Mouse (Mus musculus) hindbrain, embryonic 14.5 days (tissue): ENCODE results near the gene Ube2c. TPM values are rescaled to one million over a fixed set of nuclear protein-coding genes. Genes with fewer than 3 reads are reported as not detected.

Source experiments
- ATAC-seq: fragments of 200-750 bp; cut with Nextera tagmentation; 2 replicates; pipeline ENCODE4 v1.8.0; 2017; ENCODE audit warnings: moderate number of reproducible peaks, mild to moderate bottlenecking, moderate TSS enrichment, moderate library complexity; ENCODE audit not compliant: low FRiP score
- DNase-seq: peaks from one replicate; pipeline ENCODE4 v3.0.0-alpha.2; 2015; ENCODE audit warnings: low spot score
- H3K27ac ChIP-seq: fragments of 300-500 bp; sonication (generic); 2 replicates; pipeline ENCODE4 v1.5.1; 2014; ENCODE audit warnings: mild to moderate bottlenecking, moderate library complexity
- H3K27me3 ChIP-seq: fragments of 300-500 bp; sonication (generic); 2 replicates; pipeline ENCODE4 v1.6.1; 2014; ENCODE audit warnings: mild to moderate bottlenecking, low read length, mixed read lengths; ENCODE audit not compliant: control insufficient read depth, insufficient read depth
- H3K36me3 ChIP-seq: fragments of 300-500 bp; sonication (generic); replicated peaks from 2 replicates; pipeline ENCODE4 v1.6.1; 2014; ENCODE audit not compliant: control insufficient read depth, insufficient read depth
- H3K4me1 ChIP-seq: fragments of 300-500 bp; sonication (generic); replicated peaks from 2 replicates; pipeline ENCODE4 v1.6.1; 2014; ENCODE audit warnings: antibody characterized with exemption, low read length, mixed read lengths; ENCODE audit not compliant: control insufficient read depth, insufficient read depth
- H3K4me2 ChIP-seq: fragments of 300-500 bp; sonication (generic); replicated peaks from 2 replicates; pipeline ENCODE4 v1.6.1; 2014; ENCODE audit warnings: mild to moderate bottlenecking, moderate library complexity
- H3K4me3 ChIP-seq: fragments of 300-500 bp; sonication (generic); replicated peaks from 2 replicates; pipeline ENCODE4 v1.5.1; 2014; ENCODE audit warnings: mild to moderate bottlenecking, low read length
- H3K9ac ChIP-seq: fragments of 300-500 bp; sonication (generic); 2 replicates; pipeline ENCODE4 v1.6.1; 2014
- H3K9me3 ChIP-seq: fragments of 300-500 bp; sonication (generic); 2 replicates; pipeline ENCODE4 v1.6.1; 2016; ENCODE audit warnings: low read length; ENCODE audit not compliant: control insufficient read depth
- WGBS: fragments of 180-500 bp; shearing (Covaris S2); extraction: QIAGEN DNeasy Blood & Tissue Kit; methylation state at CpG from one replicate; pipeline ENCODE4 v1.1.7; 2014; 5-methylcytosine and 5-hydroxymethylcytosine counted together
- polyA plus RNA-seq: library from polyadenylated mRNA; unstranded; fragments of >200 nt; fragmentation: Nextera tagmentation; extraction: Ambion mirVana; gene quantifications from 2 replicates; pipeline ENCODE4 v1.2.1, GENCODE M21; 2014

The Ube2c gene
- polyA plus RNA-seq, 1 experiment from 2014 or later = 59.4 TPM

DNA sequence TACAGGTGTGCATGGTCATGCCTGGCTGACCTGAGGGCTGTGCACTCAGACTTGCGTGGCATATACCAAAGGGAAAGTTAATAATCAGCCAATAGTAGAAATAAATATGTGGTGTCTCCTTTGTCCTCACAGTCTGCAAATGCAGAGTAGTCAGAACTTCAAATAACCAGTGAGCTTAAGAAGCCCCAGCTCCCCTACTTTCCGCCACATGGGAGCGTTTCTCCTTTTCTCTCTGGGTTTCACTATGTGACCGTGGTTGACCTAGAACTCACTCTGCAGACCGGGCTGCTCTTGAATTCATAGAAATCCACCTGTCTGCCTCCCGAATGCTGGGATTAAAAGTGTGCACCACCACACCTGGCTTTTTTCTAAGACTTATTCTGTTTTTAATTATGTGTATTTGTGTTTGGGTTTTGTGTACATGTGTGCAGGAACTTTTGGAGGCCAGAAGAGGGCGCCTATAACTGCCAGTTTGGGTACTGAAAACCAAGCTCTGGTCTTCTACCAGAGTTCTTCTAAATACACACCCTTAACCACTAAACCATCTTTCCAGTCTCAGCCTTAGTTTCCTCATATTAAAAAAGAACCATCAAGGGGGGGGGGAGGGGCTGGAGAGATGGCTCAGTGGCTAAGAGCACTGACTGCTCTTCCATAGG, 14.4 kb downstream of the Ube2c start:
- no peak for DNase-seq
- WGBS = 81% methylated on average over 7 of the region's 7 CpGs
- H3K4me2 ChIP-seq = no peak overlapping the region
- H3K9ac ChIP-seq = no peak overlapping the region
- ATAC-seq = no peak
- H3K36me3 ChIP-seq = peaks cover 4% of the 10 kb centered on the region; the same call in 1 of the 2 replicates
- no peak overlapping the region for H3K27ac ChIP-seq
- H3K4me1 ChIP-seq = peaks cover 7% of the 10 kb centered on the region; the same call in 1 of the 2 replicates
- H3K27me3 ChIP-seq = no peaks in the 10 kb centered on the region
- no peak overlapping the region for H3K4me3 ChIP-seq
- H3K9me3 ChIP-seq = no peaks in the 10 kb centered on the region

DNA sequence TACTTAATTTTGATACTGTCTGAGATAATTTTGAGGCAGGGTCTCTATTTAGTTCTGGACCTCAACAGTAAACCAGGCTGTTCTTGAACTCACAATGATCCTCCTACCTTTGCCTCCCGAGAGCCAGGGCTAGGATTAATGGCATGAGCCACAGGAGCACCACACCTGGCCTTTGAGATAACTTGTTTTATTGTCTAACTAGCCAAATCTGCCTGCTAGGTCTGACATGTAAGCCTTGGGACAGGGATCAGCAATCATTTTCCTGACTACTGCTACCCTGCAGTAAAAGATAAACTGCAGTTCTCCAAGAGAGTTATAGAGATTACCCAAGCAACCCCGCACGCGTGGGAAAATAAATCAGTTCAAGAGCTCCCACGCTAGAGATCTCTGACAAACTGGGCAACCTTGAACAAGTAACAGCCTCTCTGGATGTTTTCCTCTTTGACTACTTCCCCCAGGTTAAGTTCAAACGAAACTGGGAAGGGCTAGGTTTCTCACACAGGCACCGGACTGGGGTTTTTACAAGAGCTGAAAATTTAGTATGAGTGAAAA, 15.2 kb downstream of the Ube2c start:
- peak overlapping the region; percentile 89 for H3K4me2 ChIP-seq
- H3K4me3 ChIP-seq = peak overlapping the region; percentile 62
- no peak for DNase-seq
- peaks cover 11% of the 10 kb centered on the region; the same call in 1 of the 2 replicates for H3K36me3 ChIP-seq
- WGBS = 19% methylated on average over 7 of the region's 7 CpGs
- H3K27me3 ChIP-seq = no peaks in the 10 kb centered on the region
- 0 out of 2 replicates have a peak overlapping the region, but pooled peaks have one; percentile 44 for H3K27ac ChIP-seq
- H3K9ac ChIP-seq = peak overlapping the region; percentile 78
- no peak for ATAC-seq
- peaks cover 7% of the 10 kb centered on the region; the same call in 1 of the 2 replicates for H3K4me1 ChIP-seq
- no peaks in the 10 kb centered on the region for H3K9me3 ChIP-seq

DNA sequence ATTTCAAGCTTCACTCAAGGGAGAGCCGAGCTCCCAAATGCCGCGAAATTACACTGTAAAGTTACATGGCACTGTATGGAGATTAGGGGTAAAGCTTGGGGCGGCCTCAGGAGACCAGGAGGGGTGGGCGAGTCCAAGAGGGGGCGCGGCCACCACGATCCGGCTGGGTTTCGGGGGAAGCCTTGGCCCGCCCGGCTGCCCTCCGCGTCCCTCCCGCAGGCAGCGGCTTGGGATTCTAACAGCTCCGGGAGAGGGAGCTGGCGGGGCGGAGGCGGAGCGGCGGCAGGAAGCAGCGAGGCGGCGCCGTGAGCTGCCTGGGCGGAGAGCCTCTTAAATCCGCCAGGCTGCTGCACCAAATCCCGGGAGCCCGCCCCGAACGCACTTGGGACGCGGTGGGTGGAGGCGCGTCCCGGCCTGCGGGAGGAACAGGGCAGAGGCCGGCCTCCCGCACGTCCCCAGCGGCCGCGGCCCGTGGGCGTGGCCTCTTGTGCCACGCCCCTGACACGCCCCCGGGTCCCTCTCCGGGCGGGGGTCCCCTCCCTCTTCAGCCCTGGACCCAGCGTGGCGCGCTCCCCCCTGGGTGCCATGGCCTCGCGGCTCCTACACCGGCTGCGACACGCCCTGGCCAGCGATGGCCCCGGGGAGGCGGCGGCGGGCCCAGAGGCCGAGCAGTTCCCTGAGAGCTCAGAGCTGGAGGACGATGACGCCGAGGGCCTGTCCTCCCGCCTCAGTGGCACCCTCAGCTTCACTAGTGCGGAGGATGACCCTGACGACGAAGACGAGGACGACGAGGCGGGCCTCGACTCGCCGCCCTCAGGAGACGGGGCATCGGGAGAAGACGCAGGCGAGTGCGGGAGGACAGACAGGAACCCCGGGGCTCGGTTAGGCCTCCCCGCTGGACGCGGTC, 16.0 kb downstream of the Ube2c start, which contains the start of gene Snx21:
Gene Snx21 (plus strand): TSS at position 343 of the 907 bp plus-strand sequence.
- ATAC-seq (peak; percentile 89), DNase-seq (peak; percentile 77)
- peak within 1 kb of the TSS; percentile 44 for H3K27ac ChIP-seq
- WGBS = under 1% methylated on average over 60 of the region's 89 CpGs
- H3K4me1 ChIP-seq = peaks cover 7% of the 10 kb centered on the region; the same call in 1 of the 2 replicates
- peaks cover 17% of the 10 kb centered on the region for H3K36me3 ChIP-seq
- no peaks in the 10 kb centered on the region for H3K27me3 ChIP-seq
- H3K4me3 ChIP-seq = peak within 1 kb of the TSS; percentile 62
- H3K9me3 ChIP-seq = no peaks in the 10 kb centered on the region
- H3K9ac ChIP-seq = peak within 1 kb of the TSS; percentile 78
- H3K4me2 ChIP-seq = peak within 1 kb of the TSS; percentile 89

DNA sequence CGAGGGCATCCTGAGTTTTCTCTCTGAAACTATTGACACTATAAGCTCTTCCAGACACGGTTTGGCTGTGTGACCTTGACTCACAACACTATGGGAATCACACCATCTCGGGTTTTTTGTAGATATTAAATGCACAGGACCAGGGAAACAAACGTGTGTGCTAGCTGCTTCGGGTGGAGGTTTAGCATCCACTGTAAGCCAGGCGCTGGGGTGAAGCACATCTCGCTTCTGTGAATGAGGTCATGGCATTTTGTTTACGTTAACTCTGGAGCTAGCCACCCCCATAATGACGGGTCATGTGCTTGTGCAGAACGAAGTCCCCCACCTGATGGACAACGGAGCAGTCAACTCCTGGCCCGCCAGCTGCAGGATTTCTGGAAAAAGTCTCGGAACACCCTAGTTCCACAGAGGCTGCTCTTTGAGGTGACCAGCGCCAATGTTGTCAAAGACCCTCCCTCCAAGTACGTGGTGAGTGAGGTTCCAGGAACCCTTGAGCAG, 16.7 kb downstream of the Ube2c start:
- Histone ChIP-seq H3K4me1 (peaks cover 7% of the 10 kb centered on the region; the same call in 1 of the 2 replicates), H3K4me3 (peak overlapping the region; percentile 62)
- peak; percentile 52 for DNase-seq

DNA sequence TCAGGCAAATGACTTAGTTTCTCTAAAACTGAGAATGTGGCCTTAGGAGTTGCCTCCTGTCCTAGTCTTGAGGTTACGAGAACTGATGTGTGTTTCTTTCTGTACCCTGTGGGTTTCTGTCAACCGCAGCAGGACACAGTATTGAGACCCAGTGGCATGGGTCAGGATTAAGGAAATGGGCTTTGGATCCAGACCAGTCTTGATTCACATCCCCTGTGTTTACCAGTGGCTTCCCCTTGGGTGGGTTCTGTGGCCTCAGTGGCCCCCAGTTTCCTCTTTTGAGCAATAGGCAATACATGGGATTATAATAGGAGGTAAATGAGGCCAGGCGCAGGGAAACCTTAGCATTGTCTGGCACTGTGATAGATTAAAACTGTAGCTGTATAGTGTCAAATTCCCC, 17.3 kb downstream of the Ube2c start:
- Histone ChIP-seq H3K36me3 (peaks cover 30% of the 10 kb centered on the region), H3K9me3 (no peaks in the 10 kb centered on the region), H3K27me3 (no peaks in the 10 kb centered on the region), H3K4me3 (peak overlapping the region; percentile 62), H3K4me2 (peak overlapping the region; percentile 89), H3K27ac (no peak overlapping the region), H3K4me1 (peaks cover 7% of the 10 kb centered on the region; the same call in 1 of the 2 replicates), H3K9ac (no peak overlapping the region)
- ATAC-seq (no peak), DNase-seq (no peak)
- WGBS = 82% methylated on average over 3 of the region's 3 CpGs

More for the DNA sequence above, 16.7 kb downstream of the Ube2c start:
- 9% methylated on average over 15 of the region's 15 CpGs for WGBS
- H3K36me3 ChIP-seq = peaks cover 24% of the 10 kb centered on the region
- peak overlapping the region; percentile 89 for H3K4me2 ChIP-seq
- H3K27ac ChIP-seq = no peak overlapping the region
- no peak; the same call in 1 of the 2 replicates for ATAC-seq
- H3K9ac ChIP-seq = peak overlapping the region; percentile 78
- H3K9me3 ChIP-seq = no peaks in the 10 kb centered on the region
- no peaks in the 10 kb centered on the region for H3K27me3 ChIP-seq

DNA sequence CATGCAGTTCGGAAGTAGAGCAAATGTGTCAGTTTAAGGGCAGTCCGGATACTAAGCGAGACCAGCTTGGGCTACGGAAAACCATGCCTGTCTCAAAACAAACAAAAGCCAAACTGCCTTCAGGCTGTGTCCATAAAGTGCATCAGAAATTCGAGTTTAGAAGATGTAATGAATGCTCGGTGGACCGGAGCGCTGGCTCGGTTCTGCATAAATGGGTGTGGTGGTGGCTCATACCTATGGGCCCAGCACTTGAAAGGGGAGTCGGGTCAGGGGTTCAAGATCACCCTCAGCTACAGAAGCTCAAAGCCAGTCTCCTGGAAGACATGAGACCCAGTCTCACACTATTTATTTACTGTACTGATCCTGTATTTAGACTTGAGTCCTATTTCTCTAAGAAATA, 18.1 kb downstream of the Ube2c start:
- 86% methylated on average over 10 of the region's 10 CpGs for WGBS
- no peak overlapping the region for H3K4me2 ChIP-seq
- no peak overlapping the region for H3K9ac ChIP-seq
- no peaks in the 10 kb centered on the region for H3K27me3 ChIP-seq
- no peak overlapping the region for H3K27ac ChIP-seq
- no peak for DNase-seq
- ATAC-seq = no peak
- H3K4me1 ChIP-seq = peaks cover 7% of the 10 kb centered on the region; the same call in 1 of the 2 replicates
- peaks cover 38% of the 10 kb centered on the region for H3K36me3 ChIP-seq
- H3K4me3 ChIP-seq = no peak overlapping the region
- H3K9me3 ChIP-seq = no peaks in the 10 kb centered on the region

DNA sequence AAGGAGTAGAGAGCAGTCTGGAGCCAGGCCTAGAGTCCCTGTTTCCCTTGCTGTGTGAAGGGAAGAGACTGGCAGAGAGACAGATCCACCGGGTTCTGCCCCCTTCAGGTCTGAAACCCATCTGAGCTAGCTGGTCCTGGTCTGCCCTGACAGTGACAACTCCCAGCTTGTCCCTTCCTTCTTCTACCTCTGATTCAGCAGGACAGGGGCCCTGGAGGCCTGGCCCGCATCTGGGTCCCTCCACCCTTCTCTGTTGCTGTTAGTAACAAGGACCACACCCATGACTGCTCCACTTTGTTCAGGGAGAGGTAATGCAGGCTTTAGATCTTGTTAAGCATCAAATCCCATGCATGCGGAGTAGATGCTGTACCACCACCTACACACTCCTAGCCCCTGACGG, 18.7 kb downstream of the Ube2c start:
- Histone ChIP-seq H3K36me3 (peaks cover 44% of the 10 kb centered on the region), H3K27me3 (no peaks in the 10 kb centered on the region), H3K4me3 (no peak overlapping the region), H3K9ac (0 out of 2 replicates have a peak overlapping the region, but pooled peaks have one; percentile 16), H3K4me2 (no peak overlapping the region), H3K27ac (no peak overlapping the region), H3K9me3 (no peaks in the 10 kb centered on the region), H3K4me1 (peaks cover 7% of the 10 kb centered on the region; the same call in 1 of the 2 replicates)
- DNase-seq (no peak), ATAC-seq (no peak)
- WGBS = 78% methylated on average over 4 of the region's 4 CpGs

DNA sequence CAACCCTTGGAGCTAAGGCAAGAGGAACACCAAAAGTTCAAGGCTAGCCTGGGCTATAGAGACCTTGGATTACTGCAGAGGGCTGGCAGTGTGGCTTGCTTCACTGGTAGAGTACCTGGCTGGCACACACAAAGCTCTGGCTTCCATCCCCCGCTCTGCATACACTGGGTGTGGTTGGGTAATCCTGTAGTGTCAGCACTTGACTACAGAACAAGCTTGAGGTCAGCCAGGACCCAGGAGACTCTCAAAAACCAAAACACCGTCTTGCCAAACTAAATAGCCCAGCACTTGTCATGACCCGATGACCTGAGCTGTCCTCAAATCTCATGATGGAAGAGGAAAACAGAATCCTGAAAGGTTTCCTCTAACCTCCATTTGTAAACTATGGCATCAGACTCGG, 20.8 kb downstream of the Ube2c start:
- 86% methylated on average over 4 of the region's 4 CpGs for WGBS
- Histone ChIP-seq H3K4me1 (peaks cover 7% of the 10 kb centered on the region; the same call in 1 of the 2 replicates), H3K27ac (no peak overlapping the region), H3K27me3 (no peaks in the 10 kb centered on the region), H3K9me3 (no peaks in the 10 kb centered on the region), H3K4me3 (no peak overlapping the region), H3K36me3 (peaks cover 55% of the 10 kb centered on the region), H3K4me2 (no peak overlapping the region), H3K9ac (no peak overlapping the region)
- DNase-seq (no peak), ATAC-seq (no peak)
